Mouse (Mus musculus) hindbrain, embryonic 13.5 days (tissue): Measurements from ENCODE around the gene Aplp1. TPM values are rescaled to one million over a fixed set of nuclear protein-coding genes. Genes with fewer than 3 reads are reported as not detected.
A peak's percentile ranks its signal among the peaks of the same experiment; 100 is the strongest.

Experiments used
- ATAC-seq: fragments of 200-750 bp; cut with Nextera tagmentation; 2 replicates; pipeline ENCODE4 v1.8.0; 2017; ENCODE audit warnings: moderate TSS enrichment; ENCODE audit not compliant: low FRiP score
- H3K27ac ChIP-seq: fragments of 300-500 bp; sonication (generic); 2 replicates; pipeline ENCODE4 v1.5.1; 2015; ENCODE audit warnings: inconsistent platforms, mild to moderate bottlenecking, moderate library complexity
- H3K27me3 ChIP-seq: fragments of 300-500 bp; sonication (generic); 2 replicates; pipeline ENCODE4 v1.6.1; 2015; ENCODE audit warnings: mild to moderate bottlenecking, inconsistent platforms
- H3K36me3 ChIP-seq: fragments of 300-500 bp; sonication (generic); 2 replicates; pipeline ENCODE4 v1.6.1; 2015; ENCODE audit warnings: mild to moderate bottlenecking, inconsistent platforms
- H3K4me1 ChIP-seq: fragments of 300-500 bp; sonication (generic); replicated peaks from 2 replicates; pipeline ENCODE4 v1.6.1; 2015; ENCODE audit warnings: inconsistent platforms
- H3K4me2 ChIP-seq: fragments of 300-500 bp; sonication (generic); 2 replicates; pipeline ENCODE4 v1.6.1; 2015; ENCODE audit warnings: inconsistent platforms, mild to moderate bottlenecking, moderate library complexity
- H3K4me3 ChIP-seq: fragments of 300-500 bp; sonication (generic); 2 replicates; pipeline ENCODE4 v1.5.1; 2015; ENCODE audit warnings: mild to moderate bottlenecking, inconsistent platforms
- H3K9ac ChIP-seq: fragments of 300-500 bp; sonication (generic); 2 replicates; pipeline ENCODE4 v1.6.1; 2015; ENCODE audit warnings: mild to moderate bottlenecking, inconsistent platforms
- H3K9me3 ChIP-seq: fragments of 300-500 bp; sonication (generic); 2 replicates; pipeline ENCODE4 v1.6.1; 2016; ENCODE audit warnings: inconsistent platforms
- WGBS: fragments of 180-500 bp; shearing (Covaris S2); methylation state at CpG from one replicate; pipeline ENCODE4 v1.1.7; 2015; 5-methylcytosine and 5-hydroxymethylcytosine counted together
- polyA plus RNA-seq: library from polyadenylated mRNA; unstranded; fragments of >200 nt; fragmentation: Nextera tagmentation; extraction: Ambion mirVana; gene quantifications from 2 replicates; pipeline ENCODE4 v1.2.1, GENCODE M21; 2015

The Aplp1 gene
- polyA plus RNA-seq, 1 experiment from 2014 or later = 583 TPM

GRCm38 (mm10) chr7:30440697-30441096 is 4.6 kb downstream of the Aplp1 start:
- Histone ChIP-seq H3K4me3 (no peak overlapping the region), H3K27me3 (no peaks in the 10 kb centered on the region), H3K36me3 (peaks cover 74% of the 10 kb centered on the region), H3K4me1 (peaks cover 30% of the 10 kb centered on the region), H3K4me2 (no peak overlapping the region), H3K9ac (no peak overlapping the region), H3K9me3 (no peaks in the 10 kb centered on the region), H3K27ac (no peak overlapping the region)
- ATAC-seq = no peak
- 18% methylated on average over 5 of the region's 5 CpGs for WGBS

DNA sequence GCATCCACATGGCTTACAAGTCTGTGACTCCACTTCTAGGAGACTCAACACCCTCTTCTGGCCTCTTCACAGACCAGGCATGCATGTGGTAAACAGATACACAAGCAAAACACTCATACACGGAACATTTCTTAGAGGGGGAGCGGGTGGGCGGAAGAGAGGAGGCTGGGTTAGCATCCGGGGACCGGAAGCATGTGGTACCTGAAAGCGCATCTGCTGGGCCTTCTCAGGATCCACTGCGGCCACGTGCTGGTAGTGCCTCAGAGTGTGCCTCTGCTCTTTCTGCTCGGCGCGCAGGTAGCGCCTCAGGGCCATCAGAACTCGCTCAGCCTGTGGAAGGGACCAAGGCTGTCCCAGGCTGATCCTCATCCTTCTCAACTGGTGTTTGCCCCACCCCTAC is 5.6 kb downstream of the Aplp1 start:
- no peak for ATAC-seq
- H3K36me3 ChIP-seq = peaks cover 83% of the 10 kb centered on the region
- H3K4me1 ChIP-seq = peaks cover 30% of the 10 kb centered on the region
- no peak overlapping the region for H3K4me2 ChIP-seq
- no peak overlapping the region for H3K4me3 ChIP-seq
- H3K27me3 ChIP-seq = 0 out of 2 replicates have a peak, but pooled peaks cover 4% of the 10 kb centered on the region
- H3K27ac ChIP-seq = no peak overlapping the region
- no peaks in the 10 kb centered on the region for H3K9me3 ChIP-seq
- H3K9ac ChIP-seq = no peak overlapping the region
- 79% methylated on average over 13 of the region's 13 CpGs for WGBS

GRCm38 (mm10) chr7:30436879-30437278 is 8.5 kb downstream of the Aplp1 start:
- Histone ChIP-seq H3K9ac (no peak overlapping the region), H3K4me2 (no peak overlapping the region), H3K27me3 (0 out of 2 replicates have a peak, but pooled peaks cover 9% of the 10 kb centered on the region), H3K4me1 (peaks cover 3% of the 10 kb centered on the region), H3K27ac (no peak overlapping the region), H3K36me3 (peaks cover 80% of the 10 kb centered on the region), H3K9me3 (no peaks in the 10 kb centered on the region), H3K4me3 (no peak overlapping the region)
- 22% methylated on average over 10 of the region's 10 CpGs for WGBS
- ATAC-seq = no peak

- 46% methylated on average over 9 of the region's 9 CpGs for WGBS
- Histone ChIP-seq H3K27me3 (0 out of 2 replicates have a peak, but pooled peaks cover 9% of the 10 kb centered on the region), H3K36me3 (peaks cover 63% of the 10 kb centered on the region)
Measured at GRCm38 (mm10) chr7:30435156-30435555, 10.2 kb downstream of the Aplp1 start.

DNA sequence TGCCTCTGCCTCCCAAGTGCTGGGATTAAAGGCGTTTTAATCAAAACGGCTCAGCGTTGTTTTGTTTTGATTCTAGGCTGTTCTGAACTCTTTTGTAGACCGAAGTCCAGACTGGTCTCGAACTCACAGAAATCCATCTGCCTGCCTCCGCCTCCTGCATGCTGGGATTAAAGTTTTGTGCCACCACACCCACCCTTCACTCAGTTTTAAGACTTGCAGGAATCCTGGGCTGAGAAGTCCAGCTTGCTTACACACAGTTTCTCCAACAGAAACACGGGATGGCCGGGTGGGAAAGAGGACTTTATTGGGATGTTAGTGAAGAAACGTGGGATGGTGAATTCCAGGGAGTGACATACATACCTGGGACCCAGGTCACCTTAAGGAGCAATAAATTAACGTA is 10.6 kb downstream of the Aplp1 start:
- Histone ChIP-seq H3K27ac (no peak overlapping the region), H3K4me2 (no peak overlapping the region), H3K9me3 (no peaks in the 10 kb centered on the region), H3K9ac (no peak overlapping the region), H3K36me3 (peaks cover 59% of the 10 kb centered on the region), H3K4me1 (0 out of 2 replicates have a peak, but pooled peaks cover 3% of the 10 kb centered on the region), H3K27me3 (0 out of 2 replicates have a peak, but pooled peaks cover 9% of the 10 kb centered on the region), H3K4me3 (no peak overlapping the region)
- WGBS = 72% methylated on average over 10 of the region's 10 CpGs
- no peak for ATAC-seq

More at GRCm38 (mm10) chr7:30435156-30435555, 10.2 kb downstream of the Aplp1 start:
- no peak for ATAC-seq
- Histone ChIP-seq H3K4me3 (no peak overlapping the region), H3K4me1 (0 out of 2 replicates have a peak, but pooled peaks cover 3% of the 10 kb centered on the region), H3K27ac (no peak overlapping the region), H3K9me3 (no peaks in the 10 kb centered on the region), H3K9ac (no peak overlapping the region), H3K4me2 (no peak overlapping the region)

DNA sequence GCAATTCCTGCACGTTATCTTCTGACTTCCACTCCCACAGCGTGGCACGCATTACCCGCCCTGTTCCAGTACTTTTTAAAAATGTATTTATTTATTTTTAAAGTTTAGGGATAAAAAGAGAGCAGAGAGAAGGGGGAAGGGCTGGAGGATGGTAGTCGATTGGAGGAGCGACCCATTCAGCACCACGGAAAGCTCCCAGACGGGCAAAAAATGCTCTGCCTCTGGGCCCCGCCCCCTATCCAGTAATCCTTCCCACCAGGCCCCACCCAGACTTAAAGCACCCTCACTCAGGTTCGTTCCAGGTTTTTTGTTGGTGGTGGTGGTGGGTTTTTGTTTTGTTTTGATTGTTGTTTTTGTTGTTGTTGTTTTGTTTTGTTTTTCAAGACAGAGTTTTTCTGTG is 11.1 kb downstream of the Aplp1 start:
- 4% methylated on average over 10 of the region's 10 CpGs for WGBS
- peaks cover 54% of the 10 kb centered on the region for H3K36me3 ChIP-seq
- no peak overlapping the region for H3K4me3 ChIP-seq
- 0 out of 2 replicates have a peak, but pooled peaks cover 3% of the 10 kb centered on the region for H3K4me1 ChIP-seq
- 0 out of 2 replicates have a peak, but pooled peaks cover 9% of the 10 kb centered on the region for H3K27me3 ChIP-seq
- no peak overlapping the region for H3K9ac ChIP-seq
- no peak overlapping the region for H3K27ac ChIP-seq
- ATAC-seq = no peak
- H3K4me2 ChIP-seq = no peak overlapping the region
- no peaks in the 10 kb centered on the region for H3K9me3 ChIP-seq

- H3K36me3 ChIP-seq = peaks cover 39% of the 10 kb centered on the region
- 5% methylated on average over 3 of the region's 3 CpGs for WGBS
Measured at GRCm38 (mm10) chr7:30431793-30432192, 13.5 kb downstream of the Aplp1 start.

GRCm38 (mm10) chr7:30430191-30430590 is 15.1 kb downstream of the Aplp1 start:
- Histone ChIP-seq H3K27me3 (0 out of 2 replicates have a peak, but pooled peaks cover 5% of the 10 kb centered on the region), H3K27ac (no peak overlapping the region), H3K4me3 (no peak overlapping the region), H3K4me1 (0 out of 2 replicates have a peak, but pooled peaks cover 3% of the 10 kb centered on the region), H3K9me3 (no peaks in the 10 kb centered on the region), H3K36me3 (peaks cover 35% of the 10 kb centered on the region), H3K9ac (no peak overlapping the region), H3K4me2 (no peak overlapping the region)
- ATAC-seq = no peak
- WGBS = 70% methylated on average over 2 of the region's 2 CpGs

More at GRCm38 (mm10) chr7:30431793-30432192, 13.5 kb downstream of the Aplp1 start:
- no peaks in the 10 kb centered on the region for H3K9me3 ChIP-seq
- H3K4me3 ChIP-seq = no peak overlapping the region
- 0 out of 2 replicates have a peak, but pooled peaks cover 3% of the 10 kb centered on the region for H3K4me1 ChIP-seq
- ATAC-seq = peak; percentile 58; the same call in 1 of the 2 replicates
- H3K27ac ChIP-seq = no peak overlapping the region
- 0 out of 2 replicates have a peak, but pooled peaks cover 9% of the 10 kb centered on the region for H3K27me3 ChIP-seq
- no peak overlapping the region for H3K4me2 ChIP-seq
- H3K9ac ChIP-seq = no peak overlapping the region

GRCm38 (mm10) chr7:30429327-30429726 is 16.0 kb downstream of the Aplp1 start:
- no peak for ATAC-seq
- no peak overlapping the region for H3K4me3 ChIP-seq
- no peak overlapping the region for H3K4me2 ChIP-seq
- H3K9me3 ChIP-seq = no peaks in the 10 kb centered on the region
- no peak overlapping the region for H3K9ac ChIP-seq
- H3K27ac ChIP-seq = no peak overlapping the region
- peaks cover 29% of the 10 kb centered on the region for H3K36me3 ChIP-seq
- H3K27me3 ChIP-seq = 0 out of 2 replicates have a peak, but pooled peaks cover 5% of the 10 kb centered on the region
- 0 out of 2 replicates have a peak, but pooled peaks cover 3% of the 10 kb centered on the region for H3K4me1 ChIP-seq

DNA sequence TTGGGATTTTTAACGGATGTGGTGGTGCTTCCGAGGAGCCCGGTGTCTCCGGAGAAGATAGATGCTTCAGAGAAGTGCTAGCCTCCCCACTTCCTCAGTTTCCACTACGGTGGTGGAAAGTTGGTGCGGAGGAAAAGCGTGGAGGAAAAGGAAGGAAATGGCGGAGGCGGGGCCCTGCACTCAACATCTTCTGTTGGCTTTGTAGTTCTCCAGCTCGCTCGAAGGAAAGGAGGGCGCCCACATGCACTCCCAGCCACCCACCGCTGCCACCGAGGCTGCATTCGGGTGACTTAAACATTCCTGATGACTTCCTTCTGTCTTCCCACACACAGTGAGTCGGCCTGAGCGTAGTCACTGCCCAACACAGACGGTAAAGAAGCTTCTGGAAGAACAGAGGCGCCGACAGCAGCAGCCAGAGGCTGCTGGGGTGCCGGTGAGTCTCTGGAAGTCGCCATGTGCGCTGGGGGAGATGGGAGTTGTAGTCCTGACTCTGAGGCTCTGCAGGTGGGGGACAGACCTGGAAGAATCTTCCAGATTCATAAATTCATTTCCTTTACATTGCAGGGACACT is 22.2 kb downstream of the Aplp1 start:
- Histone ChIP-seq H3K9ac (peak overlapping the region; percentile 81), H3K27me3 (peaks cover 8% of the 10 kb centered on the region; the same call in 1 of the 2 replicates), H3K4me1 (peaks cover 24% of the 10 kb centered on the region), H3K27ac (peak overlapping the region; percentile 72; the same call in 1 of the 2 replicates), H3K4me2 (peak overlapping the region; percentile 96), H3K36me3 (peaks cover 22% of the 10 kb centered on the region), H3K9me3 (peaks cover 3% of the 10 kb centered on the region; the same call in 1 of the 2 replicates), H3K4me3 (peak overlapping the region; percentile 62)
- ATAC-seq = no peak
- 55% methylated on average over 23 of the region's 23 CpGs for WGBS

DNA sequence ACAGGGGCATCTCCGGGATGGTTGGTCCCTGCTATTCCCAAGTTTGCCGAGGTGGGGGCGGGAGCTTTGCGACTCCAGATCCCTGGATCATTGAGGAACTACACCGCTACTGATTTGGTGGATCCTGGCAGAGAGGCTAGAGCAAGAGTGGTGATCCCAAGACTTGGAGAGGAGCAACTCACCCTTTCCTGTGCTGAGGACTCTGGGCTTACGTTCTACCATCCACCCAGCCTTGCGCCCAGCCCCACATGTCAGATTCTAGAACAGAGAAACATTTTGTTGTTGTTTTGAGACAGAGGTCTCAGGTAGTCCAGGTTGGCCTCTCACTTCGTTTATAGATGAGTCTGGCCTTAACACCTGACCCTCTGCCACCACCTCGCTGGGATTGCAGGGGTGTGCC is 22.8 kb downstream of the Aplp1 start:
- 17% methylated on average over 9 of the region's 9 CpGs for WGBS
- peak overlapping the region; percentile 96 for H3K4me2 ChIP-seq
- peak overlapping the region; percentile 81 for H3K9ac ChIP-seq
- peaks cover 20% of the 10 kb centered on the region for H3K36me3 ChIP-seq
- peaks cover 8% of the 10 kb centered on the region; the same call in 1 of the 2 replicates for H3K27me3 ChIP-seq
- ATAC-seq = peak; percentile 55
- peak overlapping the region; percentile 72 for H3K27ac ChIP-seq
- peak overlapping the region; percentile 62 for H3K4me3 ChIP-seq
- peaks cover 24% of the 10 kb centered on the region for H3K4me1 ChIP-seq
- peaks cover 3% of the 10 kb centered on the region; the same call in 1 of the 2 replicates for H3K9me3 ChIP-seq

DNA sequence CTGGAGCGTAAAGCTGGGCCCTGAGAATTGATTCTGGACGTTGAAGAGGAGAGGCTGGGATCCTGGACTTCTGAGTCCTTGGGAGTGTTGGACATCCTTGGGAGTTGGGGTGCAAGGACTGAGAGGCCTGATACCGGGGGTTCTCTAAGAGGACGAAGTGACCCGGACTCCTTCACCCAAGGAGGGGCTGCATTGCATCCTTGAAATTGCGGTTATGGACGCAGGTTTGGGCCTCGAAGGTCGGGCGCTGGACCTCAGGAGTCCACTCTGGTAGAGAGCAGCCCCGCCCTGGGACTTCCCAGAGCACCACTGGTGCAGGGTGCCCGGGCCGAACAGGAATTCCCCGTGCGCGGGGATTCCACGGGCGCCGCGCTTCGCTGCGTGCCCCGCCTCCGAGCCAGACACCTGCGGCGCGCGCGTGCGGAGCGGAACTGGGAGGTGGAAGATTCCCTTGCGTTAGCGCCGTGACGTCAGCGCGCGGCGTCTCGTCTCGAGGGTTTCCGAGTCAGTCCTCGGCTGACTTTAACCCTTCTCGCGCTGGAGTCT is 23.4 kb downstream of the Aplp1 start:
- H3K27ac ChIP-seq = peak overlapping the region; percentile 72
- peaks cover 3% of the 10 kb centered on the region; the same call in 1 of the 2 replicates for H3K9me3 ChIP-seq
- H3K27me3 ChIP-seq = peaks cover 8% of the 10 kb centered on the region; the same call in 1 of the 2 replicates
- peak overlapping the region; percentile 96 for H3K4me2 ChIP-seq
- ATAC-seq = peak; percentile 89
- WGBS = under 1% methylated on average over 45 of the region's 45 CpGs
- peaks cover 24% of the 10 kb centered on the region for H3K4me1 ChIP-seq
- peak overlapping the region; percentile 81 for H3K9ac ChIP-seq
- H3K36me3 ChIP-seq = peaks cover 16% of the 10 kb centered on the region
- H3K4me3 ChIP-seq = peak overlapping the region; percentile 62
